Mouse (Mus musculus) forelimb bud, embryonic 11.5 days (tissue): ENCODE measurements around the gene BC080695.
"Not testable (repeated sequence)": the region's sequence is repeated elsewhere in the genome, so short reads cannot be mapped to it uniquely, and the experiment has no call there.

Experiments used
- DNase-seq: peaks from one replicate; pipeline ENCODE4 v3.0.0-alpha.2; 2012; ENCODE audit warnings: low read depth, low spot score

The BC080695 gene

GRCm38 (mm10) chr4:143551400-143551799 is at the start of gene BC080695, which contains the start of gene Gm13057:
BC080695 (plus strand) TSS chr4:143551700.
Gm13057 (plus strand) TSS chr4:143551709.
- DNase-seq = not testable (repeated sequence)

- no peak for DNase-seq
Observed at GRCm38 (mm10) chr4:143511043-143511442, 40.5 kb upstream of the BC080695 start, which contains the start of gene Gm13043. Gm13043 (plus strand) TSS chr4:143511343.

GRCm38 (mm10) chr4:143535654-143536053 is 15.8 kb upstream of the BC080695 start, which contains the start of gene Gm13040:
Gm13040 (plus strand) TSS chr4:143535954.
- DNase-seq = not testable (repeated sequence)

GRCm38 (mm10) chr4:143611927-143612326 is 60.4 kb downstream of the BC080695 start:
- DNase-seq = not testable (repeated sequence)

GRCm38 (mm10) chr4:143614703-143615102 is 63.2 kb downstream of the BC080695 start, which contains the start of gene Gm13083:
Gm13083 (plus strand) TSS chr4:143615003.
- not testable (repeated sequence) for DNase-seq

- DNase-seq = not testable (repeated sequence)
Observed at GRCm38 (mm10) chr4:143618101-143618500, 66.6 kb downstream of the BC080695 start.
